Mouse (Mus musculus) erythroblast, embryonic 14.5 days (primary cell): ENCODE data around the gene Pm20d2.

ENCODE experiments used
- GATA1 ChIP-seq: IDR thresholded peaks from 2 replicates; pipeline ENCODE4 v1.6.1; 2012; ENCODE audit warnings: low read length, inconsistent platforms, mixed read lengths
- TAL1 ChIP-seq: IDR thresholded peaks from 3 replicates; pipeline ENCODE4 v1.6.1; 2012; ENCODE audit warnings: low read length, inconsistent platforms, mixed read lengths

DNA sequence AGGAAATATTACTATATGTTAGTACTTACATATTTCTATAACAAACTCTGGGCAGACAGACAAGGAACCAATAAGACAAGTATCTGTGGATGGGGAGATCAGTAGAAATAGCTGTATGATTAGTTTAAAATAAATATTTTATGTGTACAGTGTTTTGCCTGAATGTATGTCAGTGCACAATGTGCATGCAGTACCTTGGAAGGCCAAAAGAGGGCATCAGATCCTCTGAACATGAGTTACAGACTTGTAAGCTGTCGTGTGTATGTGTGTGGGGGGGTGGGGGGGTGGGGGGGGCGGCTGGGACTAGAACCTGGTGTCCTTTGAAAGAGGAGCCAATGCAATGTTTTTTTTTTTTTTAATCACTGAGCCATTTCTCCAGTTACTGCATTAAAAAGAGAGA lies 41.7 kb downstream of the Pm20d2 start:
- TF ChIP-seq TAL1 (no peak), GATA1 (no peak)
